Mouse (Mus musculus): ENCODE data around the gene Dcst2. TPM values are rescaled to one million over a fixed set of nuclear protein-coding genes. Genes with fewer than 3 reads are reported as not detected.

The Dcst2 gene
- 0.02 and 0.05 TPM in 2 replicates for polyA plus RNA-seq (2012; rRNA removed)

GRCm38 (mm10) chr3:89361675-89362074, at the start of gene Dcst2:
Gene Dcst2 (plus strand): TSS chr3:89361975.

GRCm38 (mm10) chr3:89322514-89323165, 39.1 kb upstream of the Dcst2 start, which contains the start of gene Efna3:
Gene Efna3 (minus strand): TSS chr3:89322965.

GRCm38 (mm10) chr3:89337721-89338578, 23.8 kb upstream of the Dcst2 start, which contains the start of gene Efna4:
Gene Efna4 (minus strand): TSS chr3:89338028.

GRCm38 (mm10) chr3:89349869-89350501, 11.8 kb upstream of the Dcst2 start, which contains the start of gene Adam15:
Gene Adam15 (minus strand): TSS chr3:89349996.

GRCm38 (mm10) chr3:89365153-89365485, 3.3 kb downstream of the Dcst2 start, which contains the start of gene Dcst1:
Gene Dcst1 (minus strand): TSS chr3:89365253.

GRCm38 (mm10) chr3:89394006-89394893, 32.5 kb downstream of the Dcst2 start, which contains the start of gene Zbtb7b:
Gene Zbtb7b (minus strand): TSS chr3:89394776.

GRCm38 (mm10) chr3:89402693-89403092, 40.9 kb downstream of the Dcst2 start, which contains the start of gene Lenep:
Gene Lenep (minus strand): TSS chr3:89402793.

GRCm38 (mm10) chr3:89411490-89412393, 50.0 kb downstream of the Dcst2 start, which contains the start of gene Flad1:
Gene Flad1 (minus strand): TSS chr3:89411870.

GRCm38 (mm10) chr3:89418170-89418860, 56.5 kb downstream of the Dcst2 start, which contains the start of the genes Cks1b and Shc1:
Gene Cks1b (minus strand): TSS chr3:89418383.
Gene Shc1 (plus strand): TSS chr3:89418443.

Other genes starting within 250 kb of the Dcst2 start
- 90.2 and 91.0 TPM in 2 replicates for gene Pklr, start 225.8 kb upstream of the Dcst2 start, polyA plus RNA-seq (2012; rRNA removed)
- gene Hcn3, start 201.8 kb upstream of the Dcst2 start, polyA plus RNA-seq (2012; rRNA removed) = 0.14 and 0.19 TPM in 2 replicates
- 25.1 and 31.8 TPM in 2 replicates for gene Clk2, start 197.2 kb upstream of the Dcst2 start, polyA plus RNA-seq (2012; rRNA removed)
- 35.6 and 37.9 TPM in 2 replicates for gene Scamp3, start 184.5 kb upstream of the Dcst2 start, polyA plus RNA-seq (2012; rRNA removed)
- gene Fam189b, start 178.8 kb upstream of the Dcst2 start, polyA plus RNA-seq (2012; rRNA removed) = 3.0 and 3.4 TPM in 2 replicates
- gene Gba, start 159.0 kb upstream of the Dcst2 start, polyA plus RNA-seq (2012; rRNA removed) = 23.4 and 23.5 TPM in 2 replicates
- gene Thbs3, start 146.8 kb upstream of the Dcst2 start, polyA plus RNA-seq (2012; rRNA removed) = 2.4 and 2.5 TPM in 2 replicates
- gene Mtx1, start 134.9 kb upstream of the Dcst2 start, polyA plus RNA-seq (2012; rRNA removed) = 70.3 and 70.9 TPM in 2 replicates
- gene Muc1, start 132.9 kb upstream of the Dcst2 start, polyA plus RNA-seq (2012; rRNA removed) = 0.36 and 0.37 TPM in 2 replicates
- 44.5 and 46.2 TPM in 2 replicates for gene Krtcap2, start 116.0 kb upstream of the Dcst2 start, polyA plus RNA-seq (2012; rRNA removed)
- gene Trim46, start 115.7 kb upstream of the Dcst2 start, polyA plus RNA-seq (2012; rRNA removed) = 0.49 and 0.55 TPM in 2 replicates
- gene Dpm3, start 102.6 kb upstream of the Dcst2 start, polyA plus RNA-seq (2012; rRNA removed) = 129 and 153 TPM in 2 replicates
- 25.2 and 26.5 TPM in 2 replicates for gene Slc50a1, start 91.4 kb upstream of the Dcst2 start, polyA plus RNA-seq (2012; rRNA removed)
- gene Efna1, start 80.8 kb upstream of the Dcst2 start, polyA plus RNA-seq (2012; rRNA removed) = 25.1 and 26.2 TPM in 2 replicates
- 0.40 and 0.77 TPM in 2 replicates for gene Efna3, start 39.0 kb upstream of the Dcst2 start, polyA plus RNA-seq (2012; rRNA removed)
- 0.73 and 1.3 TPM in 2 replicates for gene Efna4, start 23.9 kb upstream of the Dcst2 start, polyA plus RNA-seq (2012; rRNA removed)
- 8.5 and 9.7 TPM in 2 replicates for gene Adam15, start 12.0 kb upstream of the Dcst2 start, polyA plus RNA-seq (2012; rRNA removed)
- 0.10 and 0.13 TPM in 2 replicates for gene Dcst1, start 3.3 kb downstream of the Dcst2 start, polyA plus RNA-seq (2012; rRNA removed)
- gene Zbtb7b, start 32.8 kb downstream of the Dcst2 start, polyA plus RNA-seq (2012; rRNA removed) = 16.5 and 20.0 TPM in 2 replicates
- 0.32 and 0.68 TPM in 2 replicates for gene Lenep, start 40.8 kb downstream of the Dcst2 start, polyA plus RNA-seq (2012; rRNA removed)
- 16.3 TPM in 2 replicates for gene Flad1, start 49.9 kb downstream of the Dcst2 start, polyA plus RNA-seq (2012; rRNA removed)
- 76.7 and 83.7 TPM in 2 replicates for gene Cks1b, start 56.4 kb downstream of the Dcst2 start, polyA plus RNA-seq (2012; rRNA removed)
- gene Shc1, start 56.5 kb downstream of the Dcst2 start, polyA plus RNA-seq (2012; rRNA removed) = 34.4 and 35.9 TPM in 2 replicates
- gene Pygo2, start 68.2 kb downstream of the Dcst2 start, polyA plus RNA-seq (2012; rRNA removed) = 14.6 and 14.8 TPM in 2 replicates
- gene Pbxip1, start 74.7 kb downstream of the Dcst2 start, polyA plus RNA-seq (2012; rRNA removed) = 6.9 and 8.0 TPM in 2 replicates
- 51.8 and 73.8 TPM in 2 replicates for gene Pmvk, start 92.6 kb downstream of the Dcst2 start, polyA plus RNA-seq (2012; rRNA removed)
- 0.06 and 0.07 TPM in 2 replicates for gene Kcnn3, start 158.2 kb downstream of the Dcst2 start, polyA plus RNA-seq (2012; rRNA removed)